Mouse (Mus musculus) adrenal gland, postnatal 14 days (tissue): ENCODE results near the gene Zfp800. TPM values are rescaled to one million over a fixed set of nuclear protein-coding genes. Genes with fewer than 3 reads are reported as not detected.

Experiments used
- DNase-seq: peaks from one replicate; pipeline ENCODE4 v3.0.0; 2021; ENCODE audit warnings: mixed read lengths
- total RNA-seq: library from RNA; stranded (reverse); gene quantifications from 2 replicates; pipeline ENCODE4 v1.2.3, GENCODE M21; 2021

Zfp800 gene
- total RNA-seq, 1 experiment from 2014 or later, result 25.3 TPM

DNA sequence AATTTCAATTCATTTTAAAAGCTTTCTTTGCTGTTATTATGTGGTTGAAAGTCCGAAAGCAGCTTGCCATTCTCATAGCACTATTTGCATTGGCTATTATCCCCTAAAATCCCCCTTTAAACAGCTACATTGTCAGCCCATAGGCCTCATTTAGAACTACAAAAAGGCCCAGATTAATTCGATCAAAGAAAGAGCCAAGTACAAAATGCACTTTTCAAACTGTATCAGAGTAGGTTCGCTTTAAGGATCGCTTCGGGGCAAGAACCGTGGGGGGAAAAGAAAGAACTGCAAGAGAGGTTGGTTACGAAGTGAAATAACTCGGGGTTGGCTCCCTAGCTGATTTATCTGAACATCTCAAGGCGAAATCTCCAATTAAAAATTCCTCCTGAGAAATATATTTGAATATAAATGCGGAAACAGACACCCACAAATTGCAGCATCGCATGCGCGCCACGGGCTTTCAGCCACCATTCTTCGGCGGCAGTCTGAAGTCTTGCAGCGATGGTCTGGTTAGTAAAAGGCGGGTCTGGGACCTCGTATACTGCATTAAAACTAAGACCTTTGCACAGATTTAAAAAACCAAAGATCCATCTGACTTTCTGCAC lies 850 bp downstream of the Zfp800 start:
- no peak for DNase-seq

DNA sequence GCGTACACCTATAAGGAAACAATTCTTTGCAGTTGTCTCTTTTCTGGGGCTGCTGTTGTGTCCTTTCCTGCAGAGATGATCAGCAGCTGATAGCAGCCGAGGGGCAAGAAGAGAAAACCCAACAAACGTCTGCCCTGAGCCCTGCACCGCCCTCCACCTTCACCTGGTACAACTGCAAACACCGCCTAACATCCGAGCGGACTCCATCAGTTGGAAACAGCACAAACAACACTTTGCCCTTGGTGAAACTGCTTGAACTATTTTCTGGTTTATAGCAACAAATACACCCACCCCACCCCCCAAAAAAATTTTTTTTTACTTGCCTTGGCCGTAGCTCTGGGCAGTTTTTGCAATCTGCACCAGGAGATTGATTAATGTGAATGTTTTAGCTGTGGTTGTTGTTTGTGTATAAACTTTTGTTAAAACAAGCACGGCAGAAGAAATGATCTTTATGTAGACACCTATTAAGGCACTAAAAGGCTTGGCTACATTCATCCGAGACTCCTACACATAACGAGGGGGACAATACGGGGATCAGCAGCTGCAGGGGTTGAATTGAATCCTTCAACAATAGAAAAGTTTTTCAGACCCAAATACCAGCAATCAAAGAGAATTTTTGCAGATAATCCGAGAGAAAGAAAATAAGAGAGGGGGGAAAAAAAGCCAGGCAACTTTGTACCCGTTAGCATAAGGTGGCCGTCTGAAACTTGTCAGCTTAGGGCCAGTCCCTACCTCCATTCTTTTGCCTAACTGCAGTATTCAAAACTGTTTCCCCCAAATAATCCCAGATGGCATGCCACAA lies 1.6 kb downstream of the Zfp800 start:
- DNase-seq, result no peak

DNA sequence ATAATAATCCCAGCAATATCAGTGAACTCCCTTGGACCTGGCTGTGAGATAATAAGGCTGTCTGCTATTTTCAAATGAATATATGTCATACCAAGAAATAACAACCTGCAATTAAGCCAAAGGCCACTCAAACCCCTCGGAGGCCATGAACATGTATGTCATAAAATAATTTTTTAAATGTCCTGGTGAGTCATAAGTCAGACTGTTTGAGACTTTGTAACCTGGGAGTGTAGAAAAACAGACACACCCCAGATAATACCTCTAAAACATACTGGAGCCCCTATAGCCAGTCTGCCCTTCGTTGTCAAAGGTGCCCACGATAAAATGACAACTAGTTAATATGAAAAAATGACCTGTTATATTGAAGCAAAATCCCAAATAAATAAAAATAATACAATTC lies 8.8 kb downstream of the Zfp800 start:
- no peak for DNase-seq

DNA sequence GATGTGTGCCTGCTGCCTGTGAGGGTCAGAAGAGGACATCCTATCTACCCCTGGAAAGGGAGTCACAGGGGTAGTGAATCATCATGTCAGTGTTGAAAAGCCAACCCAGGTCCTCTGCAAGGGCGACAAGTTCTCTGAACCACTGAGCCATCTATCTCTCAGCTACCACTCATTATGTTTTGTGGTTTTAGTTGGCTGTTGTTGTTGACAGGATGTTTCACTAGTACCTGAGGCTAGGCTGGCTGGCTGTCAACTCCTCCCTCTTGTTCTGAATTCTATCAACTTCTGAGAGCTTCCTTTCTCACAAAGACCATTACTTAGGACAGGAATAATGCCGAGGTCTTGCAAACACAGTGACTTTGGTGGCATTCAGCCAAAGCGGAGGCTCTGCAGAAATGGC lies 12.6 kb downstream of the Zfp800 start:
- DNase-seq, result no peak

DNA sequence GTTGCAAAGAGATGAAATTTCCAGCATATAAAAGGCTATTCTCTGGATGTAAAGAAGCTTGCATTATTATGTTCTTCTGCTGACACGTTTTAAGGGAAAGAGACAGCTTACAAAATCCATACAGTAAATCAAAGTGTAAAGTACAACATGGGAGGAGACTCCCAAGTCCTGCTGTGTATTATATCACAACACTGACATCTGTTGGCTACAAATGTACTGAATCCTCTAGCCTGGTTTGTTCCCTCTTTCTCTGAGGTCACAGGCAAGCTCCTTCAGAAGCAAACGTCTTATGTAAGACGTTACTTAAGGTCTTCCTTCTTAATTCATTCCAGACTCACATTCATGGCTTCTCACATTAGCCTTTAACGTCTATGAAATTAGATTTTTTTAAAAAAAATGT lies 15.8 kb downstream of the Zfp800 start:
- no peak for DNase-seq

DNA sequence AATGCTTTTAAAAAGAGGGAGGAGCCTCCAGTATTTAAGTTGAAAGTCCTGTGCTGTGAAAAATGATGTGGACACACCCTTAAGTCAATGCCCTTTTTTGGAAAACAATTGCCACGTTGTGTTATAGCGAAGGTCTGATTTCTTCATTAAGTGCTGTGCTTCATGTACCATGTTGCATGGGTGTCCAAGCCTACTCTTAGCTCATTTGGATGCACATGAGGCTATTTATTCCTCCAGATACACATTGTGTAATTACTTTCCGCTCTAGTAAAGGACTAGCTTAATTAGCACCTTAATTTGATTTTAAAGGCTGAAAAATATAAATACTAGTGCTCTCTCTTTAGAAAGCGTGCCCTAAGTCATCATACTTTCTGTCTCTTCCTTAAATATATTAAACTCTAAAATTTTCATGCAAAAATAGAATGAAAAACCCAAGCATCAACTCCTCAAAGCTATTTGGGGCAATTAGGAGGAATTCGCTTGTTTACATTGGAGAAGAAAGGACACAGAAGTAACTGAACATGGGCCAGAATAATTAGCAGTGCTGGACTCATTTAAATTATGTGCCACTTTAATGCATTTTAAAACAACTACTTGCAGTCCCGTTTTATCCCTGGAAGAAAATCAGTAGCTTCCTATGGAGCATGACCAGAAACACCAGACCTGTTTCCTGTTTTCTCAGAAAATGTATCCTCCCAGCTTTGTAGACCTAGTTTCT lies 27.7 kb downstream of the Zfp800 start:
- no peak for DNase-seq

DNA sequence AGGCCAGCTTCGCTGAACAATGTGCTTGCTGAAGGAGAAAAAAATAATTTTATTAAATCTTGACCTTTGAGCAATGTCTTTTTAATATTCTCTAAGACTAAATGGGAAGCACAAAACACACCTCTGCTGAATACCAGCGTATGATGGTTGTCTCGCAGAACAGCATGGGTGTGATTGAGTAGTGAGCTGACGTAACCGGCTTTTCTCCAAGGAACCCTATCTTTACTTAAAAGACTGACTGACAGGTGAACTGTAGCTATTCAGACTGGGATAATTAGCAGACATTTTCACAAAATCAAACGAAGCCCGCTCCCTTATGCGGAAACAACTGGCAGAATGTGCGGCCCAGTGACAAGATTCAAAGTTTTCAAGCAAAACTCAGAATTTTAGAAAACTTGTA lies 30.2 kb downstream of the Zfp800 start:
- no peak for DNase-seq

DNA sequence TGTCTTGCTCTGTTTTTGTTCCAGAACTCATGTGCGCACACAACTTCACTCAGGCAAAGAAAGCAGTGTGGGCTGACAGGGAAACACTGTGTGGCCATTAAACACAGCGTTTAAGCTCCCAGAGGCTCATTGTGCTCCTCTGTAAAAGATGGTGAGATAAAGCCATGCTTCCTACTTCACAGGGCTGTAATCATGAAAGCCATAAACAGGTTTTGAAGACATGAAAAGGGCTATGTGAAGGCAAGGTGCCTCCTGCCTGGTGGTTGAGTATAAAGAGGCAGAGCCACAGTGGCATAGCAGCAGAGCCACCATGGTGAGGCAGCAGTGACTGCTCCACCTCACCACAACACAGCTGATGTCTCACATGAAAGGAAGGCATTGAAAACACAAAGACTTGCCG lies 46.7 kb downstream of the Zfp800 start:
- DNase-seq, result no peak

DNA sequence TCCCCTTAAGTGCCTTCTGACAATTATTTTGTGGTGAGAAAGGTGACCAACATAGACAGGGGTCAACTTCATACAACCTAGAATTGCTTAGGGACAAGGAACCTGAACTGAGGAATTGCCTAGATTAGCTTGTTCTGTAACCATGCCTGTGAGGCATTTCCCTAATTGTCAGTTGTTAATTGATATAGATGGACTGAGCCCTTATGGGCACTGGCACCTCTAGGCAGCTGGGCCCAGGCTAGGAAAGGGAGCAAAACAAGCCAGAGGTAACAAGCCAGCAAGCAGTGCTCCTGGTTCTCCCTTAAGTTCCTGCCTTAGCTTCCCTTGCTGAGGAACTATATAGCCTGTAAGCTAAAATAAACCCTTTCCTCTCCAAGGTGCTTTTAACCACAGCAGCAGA lies 52.1 kb downstream of the Zfp800 start:
- DNase-seq, result no peak

DNA sequence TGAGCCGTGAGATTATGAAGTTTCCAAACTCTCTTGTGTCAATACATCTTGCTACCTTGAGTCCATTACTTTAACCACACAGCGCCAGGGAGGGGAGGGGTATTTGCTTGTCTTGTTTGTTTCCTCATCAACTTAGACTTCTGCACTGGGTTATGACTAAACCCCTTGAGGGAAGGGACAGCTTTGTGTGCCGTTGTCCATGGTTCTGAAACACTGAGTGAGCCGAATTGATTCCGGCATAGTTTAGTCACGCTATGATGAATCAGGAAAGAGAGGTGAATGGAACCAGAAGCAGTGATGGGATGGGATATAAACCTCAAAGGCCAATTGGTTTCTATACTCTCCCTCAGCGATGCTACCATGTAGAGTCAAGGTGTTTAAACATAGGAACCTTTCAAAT lies 52.6 kb downstream of the Zfp800 start:
- DNase-seq, result peak; percentile 57

DNA sequence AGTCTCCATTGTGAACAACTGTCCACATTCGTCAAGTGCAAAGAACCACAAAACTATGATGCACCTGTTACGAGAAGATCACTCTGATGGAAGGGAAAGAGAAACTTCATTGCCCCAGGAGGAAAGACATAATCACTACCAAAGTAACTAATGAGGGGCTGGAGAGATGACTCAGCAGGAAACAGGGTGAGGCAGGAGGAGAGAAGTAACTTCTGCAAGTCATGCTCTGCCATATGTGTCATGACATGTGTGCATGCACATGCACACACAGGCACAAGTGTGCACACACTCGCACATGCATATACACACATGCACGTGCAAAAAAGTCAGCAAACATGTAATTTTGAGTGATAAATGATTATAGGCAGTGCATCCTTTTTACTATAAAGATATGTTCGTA lies 54.9 kb downstream of the Zfp800 start:
- DNase-seq, result no peak

DNA sequence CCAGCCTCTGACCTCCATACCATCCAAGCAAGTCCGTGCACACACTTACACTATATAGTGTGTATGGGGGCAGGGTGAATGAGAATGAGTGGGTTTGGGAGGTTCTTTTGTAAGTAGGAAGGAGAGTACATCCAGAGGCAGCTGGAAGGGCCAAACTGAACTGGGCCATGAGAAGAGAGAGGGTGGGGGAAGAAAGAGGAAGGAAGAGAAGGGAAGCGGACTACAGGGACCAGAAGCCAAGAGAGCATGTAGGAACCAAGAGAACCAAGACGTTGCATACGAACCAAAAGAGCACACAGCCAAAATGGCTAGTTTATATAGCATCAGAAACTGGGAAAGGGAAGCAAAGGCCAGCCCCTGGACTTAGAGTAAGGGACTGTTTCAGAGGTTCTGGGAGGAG lies 56.6 kb downstream of the Zfp800 start:
- no peak for DNase-seq

DNA sequence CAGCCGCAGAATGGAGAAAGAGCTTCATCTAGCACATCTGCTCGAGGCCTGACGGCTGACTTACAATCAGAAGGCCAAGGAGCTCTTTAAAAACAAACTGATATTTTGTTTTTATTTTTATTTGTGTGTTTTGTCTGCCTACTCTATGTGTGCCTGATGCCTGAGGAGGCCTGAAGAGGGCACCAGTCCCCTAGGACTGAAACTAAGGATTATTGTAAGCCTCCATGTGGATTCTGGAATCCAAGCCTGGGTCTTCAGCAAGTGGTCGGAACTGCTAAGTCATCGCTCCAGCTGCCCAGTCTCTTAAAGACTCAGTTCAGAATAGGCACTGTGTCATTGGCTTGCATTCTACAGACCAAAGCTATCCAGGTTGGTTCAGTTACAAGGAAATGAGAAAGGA lies 58.4 kb downstream of the Zfp800 start:
- DNase-seq, result peak; percentile 8

DNA sequence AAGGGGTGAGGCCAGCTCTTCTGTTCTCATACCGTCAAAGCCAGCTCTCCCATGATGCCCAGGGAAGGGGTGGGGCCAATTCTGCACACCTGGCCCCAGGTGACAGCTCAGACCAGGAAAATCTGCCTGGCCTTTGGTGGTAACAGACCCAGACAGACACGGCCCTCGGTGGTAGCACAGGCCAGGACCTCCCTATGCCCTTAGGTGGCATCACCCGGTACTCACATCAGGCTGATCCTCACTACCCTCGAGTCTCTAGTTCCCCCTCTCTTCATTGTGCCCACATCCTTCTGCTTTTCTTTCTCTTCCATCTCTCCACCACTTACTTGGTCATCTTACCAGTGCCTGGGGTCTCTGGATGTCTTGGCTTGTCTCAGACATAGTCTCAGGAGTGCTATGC lies 64.1 kb downstream of the Zfp800 start:
- no peak for DNase-seq

DNA sequence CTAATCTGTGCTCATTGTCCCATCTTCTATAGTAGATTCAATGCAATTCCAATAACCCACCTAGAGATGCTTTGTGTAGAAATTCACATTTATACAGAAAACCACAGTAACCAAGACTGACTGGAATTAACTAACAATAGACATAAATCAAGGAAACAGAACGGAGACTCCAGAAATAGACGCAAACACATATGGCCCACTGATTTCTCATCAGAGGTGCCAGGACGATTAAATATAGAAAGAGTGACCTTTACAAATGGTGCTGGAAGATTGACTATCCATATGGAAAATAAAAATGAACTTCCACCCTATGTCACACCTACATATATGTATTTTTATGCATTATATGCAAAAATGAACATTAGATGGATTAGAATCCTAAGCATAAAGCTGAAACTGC lies 65.3 kb downstream of the Zfp800 start:
- DNase-seq, result no peak

DNA sequence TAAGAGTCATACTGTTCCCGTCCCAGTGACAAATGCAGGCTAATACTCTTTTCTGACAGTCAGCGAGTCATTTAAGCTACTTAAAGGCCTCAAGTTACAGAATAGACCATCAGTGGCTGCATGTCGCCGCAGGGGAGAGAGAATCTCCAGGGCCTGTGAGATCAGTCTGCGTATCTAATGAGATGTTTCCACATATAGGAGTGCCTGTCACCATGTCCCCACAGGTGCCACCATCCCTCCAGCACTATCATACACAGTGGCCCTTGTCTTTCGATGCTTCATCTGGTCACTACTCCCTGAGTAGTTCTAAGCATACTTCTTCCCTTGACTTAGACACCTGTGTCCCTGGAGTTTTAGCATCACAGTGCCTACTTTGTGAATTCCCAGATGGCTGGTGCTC lies 68.0 kb downstream of the Zfp800 start:
- no peak for DNase-seq

DNA sequence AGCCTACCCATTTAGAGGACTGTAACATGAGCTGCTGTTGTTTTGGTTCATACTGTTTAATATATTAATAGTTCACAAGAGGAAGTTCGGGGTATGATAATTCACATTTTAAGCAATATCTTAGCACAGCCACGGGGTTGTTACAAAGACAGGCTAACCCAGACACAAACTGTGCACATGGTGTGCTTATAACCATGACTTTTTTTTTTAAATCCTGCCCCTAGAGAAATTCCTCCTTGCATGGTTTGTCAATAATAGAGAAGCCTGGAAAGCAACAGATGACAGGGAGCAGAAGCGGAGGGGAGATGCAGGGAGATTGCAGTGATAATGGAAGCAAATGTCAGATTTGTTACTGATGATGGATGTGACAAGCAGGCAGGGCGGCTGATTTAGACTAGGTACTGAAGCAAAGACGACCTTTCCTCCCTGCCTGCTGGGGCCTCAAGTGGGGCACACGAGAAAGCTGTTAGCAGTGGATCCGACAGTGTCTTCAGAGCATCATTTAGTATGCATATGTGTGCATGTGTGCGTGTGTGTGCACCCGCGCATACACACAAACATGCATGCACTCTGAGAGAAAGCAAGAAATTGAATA lies 68.7 kb downstream of the Zfp800 start:
- no peak for DNase-seq

DNA sequence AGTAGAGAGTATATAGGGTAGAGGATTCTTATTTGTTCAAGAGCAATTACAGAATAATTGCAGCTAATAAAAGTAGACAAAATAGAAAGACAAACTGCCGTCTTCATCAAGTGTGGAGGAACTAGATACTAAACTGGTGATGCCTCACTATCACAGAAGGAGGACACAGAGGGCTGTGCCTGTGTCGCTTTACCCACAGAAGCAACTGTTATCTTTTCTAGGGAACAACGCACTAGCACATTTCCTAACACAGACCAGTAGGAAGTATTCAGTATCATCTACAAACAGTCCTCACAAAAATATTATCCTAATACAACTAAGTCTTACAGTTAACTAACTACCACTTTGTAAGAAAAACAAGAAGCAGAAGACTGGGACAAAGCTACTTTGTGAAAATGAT lies 71.1 kb downstream of the Zfp800 start:
- DNase-seq, result no peak

DNA sequence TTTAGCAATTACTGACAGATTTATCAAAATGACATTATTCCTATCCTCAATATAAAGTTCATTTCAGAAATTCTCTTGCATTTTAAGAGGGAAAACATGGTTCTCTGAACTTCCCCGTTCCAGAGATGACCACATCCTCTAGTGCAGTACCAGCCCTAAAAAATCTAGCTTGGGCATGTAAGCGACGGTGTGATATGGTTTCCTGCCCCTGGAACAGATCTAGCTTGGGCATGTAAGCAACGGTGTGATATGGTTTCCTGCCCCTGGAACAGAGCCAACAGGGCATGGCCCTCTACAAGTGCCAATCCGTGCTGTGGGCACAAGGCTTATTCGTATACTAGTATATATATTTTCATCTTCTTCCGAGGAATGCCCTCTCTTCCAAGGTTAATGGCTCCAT lies 75.4 kb downstream of the Zfp800 start:
- DNase-seq, result no peak

DNA sequence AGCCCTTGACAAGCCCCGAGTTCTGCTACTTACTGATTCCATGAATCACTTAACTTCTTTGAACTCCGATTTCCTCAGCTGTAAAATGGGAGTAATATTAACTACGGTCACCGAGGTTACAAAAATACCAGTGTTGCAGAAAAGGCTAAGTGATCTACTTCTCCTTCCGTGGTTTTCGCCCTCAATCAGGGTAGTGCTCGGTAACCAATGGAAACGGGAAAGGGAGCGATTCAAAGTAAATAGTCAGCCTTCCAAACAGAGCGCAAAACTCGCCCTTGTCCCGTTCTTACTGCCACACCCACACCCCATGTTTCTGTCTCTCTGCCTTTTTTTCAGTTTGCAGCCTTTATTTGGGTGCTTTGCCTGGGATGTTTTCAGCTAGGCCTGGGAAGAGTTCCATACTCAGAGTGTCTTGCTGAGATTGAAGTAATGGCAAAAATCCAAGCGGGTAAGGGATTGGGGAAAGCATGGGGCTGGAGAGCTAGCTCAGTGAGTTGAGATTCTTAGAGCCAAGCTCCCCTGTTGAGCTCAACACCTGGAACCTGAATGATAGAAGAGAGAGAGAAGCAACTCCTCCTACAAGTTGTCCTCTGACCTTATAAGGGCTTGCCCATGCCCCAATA lies 78.0 kb downstream of the Zfp800 start:
- DNase-seq, result no peak

DNA sequence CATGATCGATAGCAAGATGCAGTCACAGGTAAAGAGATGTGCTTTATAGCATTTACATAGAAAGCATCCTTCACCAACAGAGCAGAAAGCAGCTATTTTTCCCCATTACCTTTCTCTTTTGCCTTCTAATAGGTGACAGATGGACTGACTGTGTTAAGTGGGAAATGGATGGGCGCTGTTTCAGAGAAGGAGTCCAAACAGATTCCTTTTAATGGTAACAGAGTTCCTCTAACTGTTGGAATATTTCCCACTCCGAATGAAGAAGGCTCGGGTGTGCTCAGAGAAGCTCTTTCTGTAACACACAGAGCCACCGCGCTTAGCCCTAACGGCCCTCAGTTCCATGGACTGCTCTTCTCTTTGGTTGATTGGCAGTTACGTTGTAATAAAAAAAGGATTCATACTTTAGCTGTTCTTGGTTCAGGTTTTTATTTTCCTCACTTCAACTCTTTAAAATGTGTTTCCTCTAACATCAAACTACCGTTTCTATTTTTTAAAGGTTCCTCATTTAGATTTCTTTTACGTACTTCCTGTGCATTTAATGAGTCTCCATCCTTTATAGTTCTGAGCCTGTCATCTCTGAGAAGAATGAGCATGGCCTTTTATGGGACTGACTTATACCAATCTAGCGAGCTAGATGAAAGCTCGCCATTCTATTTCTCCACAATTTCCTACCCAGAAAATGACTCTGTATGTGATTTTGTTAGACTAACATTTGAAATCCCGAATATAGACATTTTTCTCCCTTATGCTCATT lies 78.8 kb downstream of the Zfp800 start:
- no peak for DNase-seq

DNA sequence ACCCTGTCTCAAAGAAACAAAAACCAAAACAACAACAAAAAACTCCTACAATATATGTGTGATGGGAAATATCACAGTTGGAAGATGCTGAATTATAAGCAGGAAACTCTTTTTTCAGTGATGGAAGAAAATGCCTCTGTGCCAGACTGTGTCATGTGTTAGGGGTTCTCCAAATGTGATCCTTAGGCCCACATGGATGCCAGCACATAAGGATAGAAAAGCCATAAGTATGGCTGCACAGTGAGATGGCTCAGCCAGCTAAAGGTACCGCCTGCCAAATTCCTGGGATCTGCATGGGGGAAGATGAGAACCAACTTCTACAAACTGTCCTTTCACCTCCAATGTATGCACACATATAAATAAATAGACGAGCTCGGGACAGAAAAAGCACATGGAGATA lies 82.6 kb downstream of the Zfp800 start:
- no peak for DNase-seq
